Mouse (Mus musculus) MEL-GATA-1-ER (cell line): ENCODE results near the gene Mapk6.

Experiments used
- DNase-seq: peaks from one replicate; pipeline ENCODE4 v3.0.0-alpha.2; 2012; ENCODE audit warnings: low read depth; ENCODE audit errors: extremely low read depth

The Mapk6 gene

DNA sequence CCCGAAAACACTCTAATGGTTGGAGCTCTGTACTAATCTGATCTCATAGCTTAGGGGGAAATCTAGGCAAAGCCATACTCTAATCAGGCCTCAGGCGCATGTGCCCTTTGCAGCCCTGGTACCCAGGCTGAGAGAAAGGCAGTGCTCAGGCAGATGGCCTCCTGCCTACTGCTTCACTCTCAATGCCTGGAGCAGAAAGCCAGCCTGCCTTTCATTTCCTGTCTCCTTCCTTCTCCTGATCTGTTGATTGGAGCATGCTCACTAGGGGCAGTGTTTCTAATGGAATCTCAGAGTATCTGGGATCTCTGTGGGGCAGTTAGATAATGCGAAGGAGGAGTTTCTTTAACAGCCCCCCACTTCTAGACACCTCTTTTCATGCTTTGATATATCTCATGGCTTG, 90.4 kb downstream of the Mapk6 start:
- no peak for DNase-seq
